In the genomic region with DNA sequence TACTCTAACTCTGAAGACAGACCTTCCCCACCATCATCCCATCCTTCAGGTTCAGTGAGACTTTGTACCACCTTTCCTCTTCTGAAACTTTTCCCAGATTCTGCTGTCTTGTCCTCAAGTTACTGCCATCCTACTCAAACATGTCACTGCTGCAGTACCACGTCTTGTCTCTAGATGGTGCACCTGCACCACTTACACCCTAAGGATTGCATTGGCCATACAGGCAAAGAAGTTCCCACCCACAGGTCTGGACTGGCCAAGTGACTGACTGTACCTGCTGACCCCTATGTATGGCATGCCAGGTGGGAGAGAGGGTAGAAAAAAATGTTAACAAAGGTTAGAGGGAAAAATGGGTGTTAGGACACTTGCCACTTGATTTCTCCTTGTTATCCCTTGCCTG, we compare ENCODE assay signal across 9 mouse cellular contexts. TPM values are rescaled to one million over a fixed set of nuclear protein-coding genes. Genes with fewer than 3 reads are reported as not detected.
DNase-seq lines count a peak whose midpoint lies in the region; ATAC-seq and TF ChIP-seq lines count a peak whose summit lies in the region.
"Had no signal": no experiment of that assay in that cellular context is flagged by ENCODE, and none has a peak within 500 bp of the region (broad histone marks: within the 10 kb centered on the region; RNA-seq: fewer than 3 reads in every experiment).

No protein-coding gene starts in this region.

- H3K9me3 ChIP-seq in heart, embryonic 16.5 days (replicated peaks; ENCODE audit: control insufficient read depth, low read length): no peaks in the 10 kb centered on the region
- no peaks in the 10 kb centered on the region for H3K9me3 ChIP-seq in liver, embryonic 12.5 days (replicated peaks)
- H3K9me3 ChIP-seq in neural tube, embryonic 11.5 days (ENCODE audit: control insufficient read depth, low read length): no peaks in the 10 kb centered on the region
- no peaks in the 10 kb centered on the region for H3K9me3 ChIP-seq in stomach, embryonic 15.5 days
- H3K9me3 ChIP-seq: embryonic facial prominence, embryonic 15.5 days had no signal

- peaks cover 22% of the 10 kb centered on the region for H3K36me3 ChIP-seq in heart, embryonic 16.5 days (ENCODE audit: control insufficient read depth, insufficient read depth)
- H3K36me3 ChIP-seq in liver, embryonic 12.5 days: peaks cover 49% of the 10 kb centered on the region
- no peaks in the 10 kb centered on the region for H3K36me3 ChIP-seq in neural tube, embryonic 11.5 days (ENCODE audit: control insufficient read depth, insufficient read depth, low read length)
- peaks cover 9% of the 10 kb centered on the region; the same call in 1 of the 2 replicates for H3K36me3 ChIP-seq in stomach, embryonic 15.5 days

- peaks cover 12% of the 10 kb centered on the region; the same call in 1 of the 2 replicates for H3K4me1 ChIP-seq in bone marrow macrophage, adult 2 months (ENCODE audit: control insufficient read depth, insufficient read depth, low read length)
- peaks cover 7% of the 10 kb centered on the region; the same call in 1 of the 2 replicates for H3K4me1 ChIP-seq in heart, embryonic 16.5 days (ENCODE audit: control insufficient read depth, insufficient read depth, low read length)
- H3K4me1 ChIP-seq in liver, embryonic 12.5 days: peaks cover 19% of the 10 kb centered on the region
- no peaks in the 10 kb centered on the region for H3K4me1 ChIP-seq in neural tube, embryonic 11.5 days (ENCODE audit: control insufficient read depth, insufficient read depth, low read length)
- no peaks in the 10 kb centered on the region; the same call in 1 of the 2 replicates for H3K4me1 ChIP-seq in stomach, embryonic 15.5 days
- H3K4me1 ChIP-seq: embryonic facial prominence, embryonic 15.5 days had no signal

- no peak for TF ChIP-seq POLR2A in bone marrow macrophage, adult 2 months (IDR thresholded peaks at IDR 0.05; ENCODE audit: borderline replicate concordance, low read depth, low read length)

- WGBS in heart, embryonic 16.5 days: 0% methylated on average over 1 of the region's 1 CpGs
- WGBS in liver, embryonic 12.5 days (ENCODE audit: insufficient replicate concordance): 0% methylated on average over 1 of the region's 1 CpGs
- 0% methylated on average over 1 of the region's 1 CpGs for WGBS in neural tube, embryonic 11.5 days
- WGBS in stomach, embryonic 15.5 days: 8% methylated on average over 1 of the region's 1 CpGs

- H3K27ac ChIP-seq in bone marrow macrophage, adult 2 months (ENCODE audit: insufficient read depth, low read depth, low read length): no peak overlapping the region
- H3K27ac ChIP-seq in heart, embryonic 16.5 days (ENCODE audit: low read length): no peak overlapping the region
- no peak overlapping the region for H3K27ac ChIP-seq in liver, embryonic 12.5 days
- no peak overlapping the region for H3K27ac ChIP-seq in neural tube, embryonic 11.5 days (ENCODE audit: low read depth, low read length)
- no peak overlapping the region for H3K27ac ChIP-seq in stomach, embryonic 15.5 days
- H3K27ac ChIP-seq: embryonic facial prominence, embryonic 15.5 days had no signal

- no peaks in the 10 kb centered on the region for H3K27me3 ChIP-seq in heart, embryonic 16.5 days (ENCODE audit: control insufficient read depth, insufficient read depth, low read length)
- no peaks in the 10 kb centered on the region for H3K27me3 ChIP-seq in liver, embryonic 12.5 days (replicated peaks)
- no peaks in the 10 kb centered on the region for H3K27me3 ChIP-seq in neural tube, embryonic 11.5 days (ENCODE audit: control insufficient read depth, insufficient read depth, low read length)
- H3K27me3 ChIP-seq in stomach, embryonic 15.5 days (replicated peaks): no peaks in the 10 kb centered on the region
- H3K27me3 ChIP-seq: embryonic facial prominence, embryonic 15.5 days had no signal

- H3K4me3 ChIP-seq in bone marrow macrophage, adult 2 months (ENCODE audit: insufficient read depth, low read length): no peak overlapping the region
- H3K4me3 ChIP-seq in heart, embryonic 16.5 days (ENCODE audit: low read length): no peak overlapping the region
- no peak overlapping the region for H3K4me3 ChIP-seq in liver, embryonic 12.5 days
- H3K4me3 ChIP-seq in neural tube, embryonic 11.5 days (ENCODE audit: low read depth, low read length): no peak overlapping the region
- H3K4me3 ChIP-seq in stomach, embryonic 15.5 days (replicated peaks): no peak overlapping the region
- H3K4me3 ChIP-seq: embryonic facial prominence, embryonic 15.5 days had no signal

- no peak overlapping the region for H3K9ac ChIP-seq in heart, embryonic 16.5 days (ENCODE audit: low read length)
- H3K9ac ChIP-seq in liver, embryonic 12.5 days: no peak overlapping the region
- H3K9ac ChIP-seq in neural tube, embryonic 11.5 days (ENCODE audit: low read length): no peak overlapping the region
- no peak overlapping the region for H3K9ac ChIP-seq in stomach, embryonic 15.5 days
- H3K9ac ChIP-seq: embryonic facial prominence, embryonic 15.5 days had no signal

- no peak overlapping the region for H3K4me2 ChIP-seq in heart, embryonic 16.5 days (ENCODE audit: low read depth, low read length)
- no peak overlapping the region for H3K4me2 ChIP-seq in liver, embryonic 12.5 days
- no peak overlapping the region for H3K4me2 ChIP-seq in neural tube, embryonic 11.5 days (ENCODE audit: low read depth)
- no peak overlapping the region for H3K4me2 ChIP-seq in stomach, embryonic 15.5 days
- H3K4me2 ChIP-seq: embryonic facial prominence, embryonic 15.5 days had no signal

- peak; percentile 75 for DNase-seq in CD4-positive helper T cell, adult 2 months (ENCODE audit: low read depth, low spot score)
- DNase-seq in kidney, postnatal 14 days: peak; percentile 88
- peak; percentile 84 for DNase-seq in neural tube, embryonic 11.5 days (ENCODE audit: low spot score)

- ATAC-seq in erythroid progenitor cell, adult 5-6 weeks (replicated peaks; ENCODE audit: low FRiP score, poor library complexity, severe bottlenecking): peak; percentile 56; the same call in 1 of the 2 replicates
- 0 out of 2 replicates have a peak, but pooled peaks have one; percentile 66 for ATAC-seq in heart, embryonic 16.5 days (replicated peaks; ENCODE audit: extremely low read depth, insufficient read depth, low FRiP score)
- ATAC-seq in liver, embryonic 12.5 days: 0 out of 2 replicates have a peak, but pooled peaks have one; percentile 42
- peak; percentile 53; the same call in 1 of the 2 replicates for ATAC-seq in neural tube, embryonic 11.5 days (ENCODE audit: insufficient read depth, low FRiP score, low TSS enrichment)
- ATAC-seq in stomach, embryonic 15.5 days (ENCODE audit: insufficient read depth, low FRiP score, low read depth): peak; percentile 54; the same call in 1 of the 2 replicates

- TF ChIP-seq CTCF in bone marrow macrophage, adult 2 months (IDR thresholded peaks at IDR 0.05; ENCODE audit: low read depth, low read length): peak; percentile 44

RNA-seq across cellular contexts. Expression of a gene that starts 10.2 kb away (rescaled TPM):
- 75.3 and 106 TPM in 2 replicates for polyA plus RNA-seq in bone marrow macrophage, adult 2 months (2012; ENCODE audit: insufficient read depth, insufficient read length, missing spikeins)
- 5.0 and 12.2 TPM in 2 replicates for total RNA-seq in erythroid progenitor cell, adult 5-6 weeks (2015; ENCODE audit: low replicate concordance)
- total RNA-seq in erythroid progenitor cell, adult 5-6 weeks (2017; ENCODE audit: low replicate concordance): 1.8 and 23.2 TPM in 2 replicates
- polyA plus RNA-seq in heart, embryonic 16.5 days (2015; fragmentation: Nextera tagmentation; extraction: Ambion mirVana): 52.5 and 53.6 TPM in 2 replicates
- polyA plus RNA-seq in liver, embryonic 12.5 days (2016; fragmentation: Nextera tagmentation; extraction: Ambion mirVana): 16.3 and 16.5 TPM in 2 replicates
- polyA plus RNA-seq in neural tube, embryonic 11.5 days (2014; fragmentation: Nextera tagmentation; extraction: Ambion mirVana): 31.8 and 38.5 TPM in 2 replicates
- polyA plus RNA-seq in stomach, embryonic 15.5 days (2015; fragmentation: Nextera tagmentation; extraction: Ambion mirVana): 51.5 and 53.7 TPM in 2 replicates

RNA-seq across cellular contexts. Expression of a gene that starts 19.6 kb away (rescaled TPM):
- polyA plus RNA-seq in bone marrow macrophage, adult 2 months (2012; ENCODE audit: insufficient read depth, insufficient read length, missing spikeins): not detected in 2 replicates
- total RNA-seq in erythroid progenitor cell, adult 5-6 weeks (2015; ENCODE audit: low replicate concordance): not detected in 2 replicates
- total RNA-seq in erythroid progenitor cell, adult 5-6 weeks (2017; ENCODE audit: low replicate concordance): not detected in 2 replicates
- not detected in 2 replicates for polyA plus RNA-seq in heart, embryonic 16.5 days (2015; fragmentation: Nextera tagmentation; extraction: Ambion mirVana)
- not detected in 2 replicates for polyA plus RNA-seq in liver, embryonic 12.5 days (2016; fragmentation: Nextera tagmentation; extraction: Ambion mirVana)
- 20.6 and 26.1 TPM in 2 replicates for polyA plus RNA-seq in neural tube, embryonic 11.5 days (2014; fragmentation: Nextera tagmentation; extraction: Ambion mirVana)
- polyA plus RNA-seq in stomach, embryonic 15.5 days (2015; fragmentation: Nextera tagmentation; extraction: Ambion mirVana): not detected in 2 replicates
- polyA plus RNA-seq: embryonic facial prominence, embryonic 15.5 days had no signal

RNA-seq across cellular contexts. Expression of a gene that starts 49.1 kb away (rescaled TPM):
- not detected in 2 replicates for polyA plus RNA-seq in bone marrow macrophage, adult 2 months (2012; ENCODE audit: insufficient read depth, insufficient read length, missing spikeins)
- total RNA-seq in erythroid progenitor cell, adult 5-6 weeks (2015; ENCODE audit: low replicate concordance): not detected in 2 replicates
- not detected in 2 replicates for total RNA-seq in erythroid progenitor cell, adult 5-6 weeks (2017; ENCODE audit: low replicate concordance)
- polyA plus RNA-seq in heart, embryonic 16.5 days (2015; fragmentation: Nextera tagmentation; extraction: Ambion mirVana): not detected in 2 replicates
- polyA plus RNA-seq in liver, embryonic 12.5 days (2016; fragmentation: Nextera tagmentation; extraction: Ambion mirVana): not detected in 2 replicates
- polyA plus RNA-seq in neural tube, embryonic 11.5 days (2014; fragmentation: Nextera tagmentation; extraction: Ambion mirVana): not detected in 2 replicates
- not detected in 2 replicates for polyA plus RNA-seq in stomach, embryonic 15.5 days (2015; fragmentation: Nextera tagmentation; extraction: Ambion mirVana)
- polyA plus RNA-seq: embryonic facial prominence, embryonic 15.5 days had no signal

Comparison
In these comparisons a context has a peak if more than half of its experiments do, and no peak if none do; other contexts are left out.
1. RNA of a gene that starts 19.6 kb away (polyA plus RNA-seq): 20.6 to 26.1 TPM in neural tube, embryonic 11.5 days; not detected in stomach, embryonic 15.5 days, not detected in heart, embryonic 16.5 days, not detected in liver, embryonic 12.5 days and not detected in bone marrow macrophage, adult 2 months; every median in the first group is over 10 times any median in the second.
2. Peak in every context shown above with its lines, with median percentiles within 50 percentile points of each other: DNase-seq and ATAC-seq.